Mouse (Mus musculus) liver, embryonic 15.5 days (tissue): Measurements from ENCODE around the gene B3gnt2. TPM values are rescaled to one million over a fixed set of nuclear protein-coding genes. Genes with fewer than 3 reads are reported as not detected.
A peak's percentile ranks its signal among the peaks of the same experiment; 100 is the strongest.

ENCODE experiments used
- ATAC-seq: fragments of 200-750 bp; cut with Nextera tagmentation; 2 replicates; pipeline ENCODE4 v1.8.0; 2017; ENCODE audit warnings: moderate number of reproducible peaks, mild to moderate bottlenecking, moderate library complexity; ENCODE audit not compliant: insufficient read depth
- H3K27ac ChIP-seq: fragments of 300-500 bp; sonication (generic); replicated peaks from 2 replicates; pipeline ENCODE4 v1.5.1; 2015; ENCODE audit warnings: mild to moderate bottlenecking, inconsistent platforms
- H3K27me3 ChIP-seq: fragments of 300-500 bp; sonication (generic); 2 replicates; pipeline ENCODE4 v1.6.1; 2015; ENCODE audit warnings: mild to moderate bottlenecking, inconsistent platforms
- H3K36me3 ChIP-seq: fragments of 300-500 bp; sonication (generic); replicated peaks from 2 replicates; pipeline ENCODE4 v1.6.1; 2015; ENCODE audit warnings: moderate library complexity, mild to moderate bottlenecking, inconsistent platforms
- H3K4me1 ChIP-seq: fragments of 300-500 bp; sonication (generic); replicated peaks from 2 replicates; pipeline ENCODE4 v1.6.1; 2015; ENCODE audit warnings: inconsistent platforms
- H3K4me2 ChIP-seq: fragments of 300-500 bp; sonication (generic); 2 replicates; pipeline ENCODE4 v1.6.1; 2015; ENCODE audit warnings: moderate library complexity, mild to moderate bottlenecking, inconsistent platforms
- H3K4me3 ChIP-seq: fragments of 300-500 bp; sonication (generic); replicated peaks from 2 replicates; pipeline ENCODE4 v1.5.1; 2015; ENCODE audit warnings: mild to moderate bottlenecking, inconsistent platforms
- H3K9ac ChIP-seq: fragments of 300-500 bp; sonication (generic); 2 replicates; pipeline ENCODE4 v1.6.1; 2015; ENCODE audit warnings: moderate library complexity, mild to moderate bottlenecking, inconsistent platforms
- H3K9me3 ChIP-seq: fragments of 300-500 bp; sonication (generic); replicated peaks from 2 replicates; pipeline ENCODE4 v1.6.1; 2016; ENCODE audit warnings: inconsistent platforms
- WGBS: fragments of 180-500 bp; shearing (Covaris S2); methylation state at CpG from one replicate; pipeline ENCODE4 v1.1.7; 2015; ENCODE audit warnings: mixed read lengths; ENCODE audit not compliant: insufficient replicate concordance; 5-methylcytosine and 5-hydroxymethylcytosine counted together
- polyA plus RNA-seq: library from polyadenylated mRNA; unstranded; fragments of >200 nt; fragmentation: Nextera tagmentation; extraction: Ambion mirVana; gene quantifications from 2 replicates; pipeline ENCODE4 v1.2.1, GENCODE M21; 2015

The B3gnt2 gene
- polyA plus RNA-seq, 1 experiment from 2014 or later: 5.3 TPM

- Histone ChIP-seq H3K9ac (peak overlapping the region; percentile 23; the same call in 1 of the 2 replicates), H3K27ac (peak overlapping the region; percentile 81), H3K4me2 (peak overlapping the region; percentile 36), H3K27me3 (no peaks in the 10 kb centered on the region), H3K9me3 (no peaks in the 10 kb centered on the region), H3K4me3 (0 out of 2 replicates have a peak overlapping the region, but pooled peaks have one; percentile 1), H3K4me1 (peaks cover 96% of the 10 kb centered on the region), H3K36me3 (no peaks in the 10 kb centered on the region)
- 20% methylated on average over 8 of the region's 8 CpGs for WGBS
- ATAC-seq: 0 out of 2 replicates have a peak, but pooled peaks have one; percentile 20
Observed at GRCm38 (mm10) chr11:22846960-22847731, 13.6 kb downstream of the B3gnt2 start.

GRCm38 (mm10) chr11:22846093-22846835 is 14.5 kb downstream of the B3gnt2 start:
- H3K9ac ChIP-seq: 0 out of 2 replicates have a peak overlapping the region, but pooled peaks have one; percentile 6
- no peaks in the 10 kb centered on the region for H3K9me3 ChIP-seq
- WGBS: 14% methylated on average over 6 of the region's 6 CpGs
- peak overlapping the region; percentile 36 for H3K4me2 ChIP-seq
- H3K36me3 ChIP-seq: no peaks in the 10 kb centered on the region
- peaks cover 95% of the 10 kb centered on the region for H3K4me1 ChIP-seq
- peak overlapping the region; percentile 81 for H3K27ac ChIP-seq
- no peak overlapping the region for H3K4me3 ChIP-seq
- H3K27me3 ChIP-seq: no peaks in the 10 kb centered on the region
- no peak for ATAC-seq

DNA sequence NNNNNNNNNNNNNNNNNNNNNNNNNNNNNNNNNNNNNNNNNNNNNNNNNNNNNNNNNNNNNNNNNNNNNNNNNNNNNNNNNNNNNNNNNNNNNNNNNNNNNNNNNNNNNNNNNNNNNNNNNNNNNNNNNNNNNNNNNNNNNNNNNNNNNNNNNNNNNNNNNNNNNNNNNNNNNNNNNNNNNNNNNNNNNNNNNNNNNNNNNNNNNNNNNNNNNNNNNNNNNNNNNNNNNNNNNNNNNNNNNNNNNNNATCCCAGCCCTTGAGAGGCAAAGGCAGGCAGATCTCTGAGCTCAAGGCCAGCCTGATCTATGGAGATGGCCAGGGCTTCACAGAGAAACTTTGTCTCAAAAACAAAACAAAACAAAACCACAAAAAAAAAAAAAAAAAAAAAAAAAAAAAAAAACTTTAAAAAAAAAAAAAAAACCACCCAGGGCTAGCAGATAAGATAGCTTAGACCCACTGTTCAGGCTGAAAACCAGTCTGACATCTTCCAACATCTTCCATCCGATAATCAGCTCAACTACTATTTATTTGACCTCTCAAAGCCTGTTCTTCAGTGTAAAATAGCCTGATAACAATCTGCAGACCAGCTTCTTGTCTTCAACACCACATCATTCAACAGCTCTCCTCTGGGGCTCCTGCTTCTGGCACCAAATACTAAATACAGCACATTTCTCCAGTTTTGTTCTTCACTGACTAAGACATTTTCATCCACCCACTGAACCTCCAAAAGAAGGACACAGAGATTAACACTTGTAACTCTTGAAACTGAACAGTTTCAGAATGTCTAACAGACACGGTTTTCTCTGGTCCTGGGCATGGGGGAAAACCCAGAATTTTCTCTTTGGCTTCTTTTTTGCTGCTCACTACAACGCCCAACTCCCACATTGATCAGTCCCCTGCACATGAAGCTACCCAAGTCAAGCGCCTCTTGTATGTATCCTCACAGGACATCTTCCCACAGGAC is 15.7 kb downstream of the B3gnt2 start:
- Histone ChIP-seq H3K4me1 (peaks cover 94% of the 10 kb centered on the region), H3K9ac (peak overlapping the region; percentile 6; the same call in 1 of the 2 replicates)

GRCm38 (mm10) chr11:22839456-22839855 is 21.3 kb downstream of the B3gnt2 start:
- H3K36me3 ChIP-seq: peaks cover 8% of the 10 kb centered on the region; the same call in 1 of the 2 replicates
- peaks cover 62% of the 10 kb centered on the region for H3K4me1 ChIP-seq
- ATAC-seq: no peak
- no peak overlapping the region for H3K27ac ChIP-seq
- H3K9ac ChIP-seq: no peak overlapping the region
- H3K27me3 ChIP-seq: no peaks in the 10 kb centered on the region
- H3K4me2 ChIP-seq: no peak overlapping the region
- no peak overlapping the region for H3K4me3 ChIP-seq
- no peaks in the 10 kb centered on the region for H3K9me3 ChIP-seq
- WGBS: 46% methylated on average over 3 of the region's 3 CpGs

More for the DNA sequence above, 15.7 kb downstream of the B3gnt2 start:
- Histone ChIP-seq H3K4me3 (no peak overlapping the region), H3K27me3 (no peaks in the 10 kb centered on the region), H3K36me3 (no peaks in the 10 kb centered on the region), H3K9me3 (no peaks in the 10 kb centered on the region), H3K4me2 (peak overlapping the region; percentile 23), H3K27ac (peak overlapping the region; percentile 81)
- no peak for ATAC-seq
- WGBS: 28% methylated on average over 4 of the region's 4 CpGs

- no peaks in the 10 kb centered on the region for H3K27me3 ChIP-seq
- no peak overlapping the region for H3K4me3 ChIP-seq
- peaks cover 52% of the 10 kb centered on the region for H3K4me1 ChIP-seq
- peaks cover 19% of the 10 kb centered on the region; the same call in 1 of the 2 replicates for H3K36me3 ChIP-seq
- 45% methylated on average over 1 of the region's 1 CpGs for WGBS
- H3K9me3 ChIP-seq: no peaks in the 10 kb centered on the region
- no peak overlapping the region for H3K9ac ChIP-seq
- no peak overlapping the region for H3K4me2 ChIP-seq
- no peak overlapping the region for H3K27ac ChIP-seq
- ATAC-seq: no peak
Observed at GRCm38 (mm10) chr11:22838361-22838760, 22.4 kb downstream of the B3gnt2 start.

- Histone ChIP-seq H3K27ac (no peak overlapping the region), H3K4me1 (peaks cover 40% of the 10 kb centered on the region), H3K4me3 (no peak overlapping the region), H3K9ac (no peak overlapping the region), H3K4me2 (no peak overlapping the region), H3K27me3 (no peaks in the 10 kb centered on the region), H3K36me3 (peaks cover 20% of the 10 kb centered on the region; the same call in 1 of the 2 replicates), H3K9me3 (no peaks in the 10 kb centered on the region)
- WGBS: 80% methylated on average over 10 of the region's 10 CpGs
- no peak for ATAC-seq
Observed at GRCm38 (mm10) chr11:22836269-22836668, 24.5 kb downstream of the B3gnt2 start.

DNA sequence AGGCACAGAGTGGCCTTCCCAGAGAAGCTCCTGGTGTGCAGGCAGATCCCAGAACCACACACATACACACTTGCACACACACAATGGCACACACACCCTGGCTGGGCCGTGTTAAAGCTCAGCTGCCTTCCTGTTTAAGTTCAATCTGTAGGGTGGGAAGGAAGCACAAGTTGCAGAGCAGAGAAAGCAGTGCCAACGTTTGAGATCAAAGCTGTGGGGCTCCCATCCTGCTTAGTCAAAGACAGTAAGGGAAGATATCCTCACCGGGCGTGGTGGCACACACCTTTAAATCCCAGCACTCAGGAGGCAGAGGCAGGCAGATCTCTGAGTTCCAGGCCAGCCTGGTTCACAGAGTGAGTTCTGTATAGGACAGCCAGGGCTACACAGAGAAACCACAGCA is 28.2 kb downstream of the B3gnt2 start:
- no peak overlapping the region for H3K4me3 ChIP-seq
- H3K27ac ChIP-seq: no peak overlapping the region
- H3K4me2 ChIP-seq: no peak overlapping the region
- H3K4me1 ChIP-seq: peaks cover 12% of the 10 kb centered on the region; the same call in 1 of the 2 replicates
- H3K36me3 ChIP-seq: peaks cover 24% of the 10 kb centered on the region; the same call in 1 of the 2 replicates
- H3K9ac ChIP-seq: no peak overlapping the region
- 39% methylated on average over 4 of the region's 4 CpGs for WGBS
- H3K9me3 ChIP-seq: no peaks in the 10 kb centered on the region
- no peak for ATAC-seq
- H3K27me3 ChIP-seq: no peaks in the 10 kb centered on the region

DNA sequence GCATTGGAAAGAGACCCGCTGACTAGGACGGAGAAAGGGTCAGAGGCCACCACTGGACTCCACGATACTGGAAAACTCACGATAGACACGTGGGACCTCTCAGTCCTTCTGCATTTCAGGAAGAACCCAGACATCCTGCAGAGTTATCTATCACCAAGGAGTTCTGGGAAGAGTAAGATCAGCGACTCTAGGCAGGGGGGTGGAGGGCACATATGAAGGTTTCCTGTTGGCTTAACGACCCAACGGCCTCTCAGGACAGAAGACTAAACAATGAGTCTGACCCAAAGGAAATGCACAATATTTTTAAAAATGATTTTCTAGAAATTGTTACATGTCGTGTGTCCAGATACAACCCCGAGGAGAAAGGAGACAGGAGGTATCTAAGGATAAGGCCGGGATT is 28.8 kb downstream of the B3gnt2 start:
- Histone ChIP-seq H3K27me3 (no peaks in the 10 kb centered on the region), H3K4me1 (peaks cover 11% of the 10 kb centered on the region; the same call in 1 of the 2 replicates), H3K27ac (no peak overlapping the region), H3K36me3 (peaks cover 24% of the 10 kb centered on the region; the same call in 1 of the 2 replicates), H3K9ac (no peak overlapping the region), H3K9me3 (no peaks in the 10 kb centered on the region), H3K4me2 (no peak overlapping the region), H3K4me3 (no peak overlapping the region)
- 48% methylated on average over 11 of the region's 11 CpGs for WGBS
- ATAC-seq: peak; percentile 40; the same call in 1 of the 2 replicates

DNA sequence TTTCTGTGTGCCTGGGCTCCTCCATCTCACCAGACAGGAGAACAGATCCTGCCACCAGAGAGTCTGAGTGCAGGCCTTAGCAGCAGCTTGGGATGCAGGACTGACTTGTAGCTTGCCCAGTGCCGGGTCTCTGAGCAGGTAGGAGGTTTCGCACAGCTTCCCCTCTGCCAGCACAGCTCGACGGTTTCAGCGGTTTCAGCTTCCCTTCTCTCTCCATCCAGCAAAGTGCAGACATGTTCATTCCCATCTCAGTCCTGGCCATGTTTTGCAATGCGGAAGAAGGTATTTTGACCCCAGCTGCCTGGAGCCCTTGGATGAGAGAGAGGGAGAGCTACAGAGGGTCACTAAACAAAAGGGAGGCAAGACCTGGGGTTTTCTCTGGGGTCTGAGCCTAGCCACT is 30.1 kb downstream of the B3gnt2 start:
- 65% methylated on average over 6 of the region's 6 CpGs for WGBS
- Histone ChIP-seq H3K36me3 (peaks cover 17% of the 10 kb centered on the region; the same call in 1 of the 2 replicates), H3K4me1 (0 out of 2 replicates have a peak, but pooled peaks cover 4% of the 10 kb centered on the region), H3K4me3 (no peak overlapping the region), H3K27ac (no peak overlapping the region), H3K4me2 (no peak overlapping the region), H3K27me3 (no peaks in the 10 kb centered on the region), H3K9me3 (no peaks in the 10 kb centered on the region), H3K9ac (no peak overlapping the region)
- no peak for ATAC-seq

- Histone ChIP-seq H3K36me3 (peaks cover 17% of the 10 kb centered on the region; the same call in 1 of the 2 replicates), H3K9me3 (no peaks in the 10 kb centered on the region), H3K4me2 (no peak overlapping the region), H3K27me3 (no peaks in the 10 kb centered on the region), H3K27ac (no peak overlapping the region), H3K4me3 (no peak overlapping the region), H3K9ac (no peak overlapping the region), H3K4me1 (0 out of 2 replicates have a peak, but pooled peaks cover 4% of the 10 kb centered on the region)
- ATAC-seq: no peak
- WGBS: 58% methylated on average over 5 of the region's 5 CpGs
Observed at GRCm38 (mm10) chr11:22830179-22830611, 30.6 kb downstream of the B3gnt2 start.
